In genomic region chr11:117407651-117408441, GRCm38 (mm10) we compare ENCODE assay signal across 8 mouse cellular contexts.
DNase-seq lines count a peak whose midpoint lies in the region; ATAC-seq and TF ChIP-seq lines count a peak whose summit lies in the region.

No protein-coding gene starts in this region.

- H3K36me3 ChIP-seq in embryonic facial prominence, embryonic 10.5 days (replicated peaks): no peaks in the 10 kb centered on the region
- no peaks in the 10 kb centered on the region for H3K36me3 ChIP-seq in heart, embryonic 13.5 days
- H3K36me3 ChIP-seq in liver, embryonic 13.5 days: no peaks in the 10 kb centered on the region
- H3K36me3 ChIP-seq in neural tube, embryonic 12.5 days: no peaks in the 10 kb centered on the region
- no peaks in the 10 kb centered on the region for H3K36me3 ChIP-seq in thymus, adult 2 months (ENCODE audit: control insufficient read depth, insufficient read depth, low read length)

- H3K4me1 ChIP-seq in embryonic facial prominence, embryonic 10.5 days: peaks cover 56% of the 10 kb centered on the region
- peaks cover 26% of the 10 kb centered on the region for H3K4me1 ChIP-seq in heart, embryonic 13.5 days
- peaks cover 21% of the 10 kb centered on the region for H3K4me1 ChIP-seq in liver, embryonic 13.5 days (replicated peaks)
- H3K4me1 ChIP-seq in neural tube, embryonic 12.5 days: peaks cover 49% of the 10 kb centered on the region
- H3K4me1 ChIP-seq in thymus, adult 2 months (replicated peaks; ENCODE audit: control insufficient read depth, insufficient read depth, low read length): peaks cover 18% of the 10 kb centered on the region

- H3K9me3 ChIP-seq in embryonic facial prominence, embryonic 10.5 days: 0 out of 2 replicates have a peak, but pooled peaks cover 2% of the 10 kb centered on the region
- no peaks in the 10 kb centered on the region for H3K9me3 ChIP-seq in heart, embryonic 13.5 days
- no peaks in the 10 kb centered on the region for H3K9me3 ChIP-seq in liver, embryonic 13.5 days (replicated peaks)
- H3K9me3 ChIP-seq in neural tube, embryonic 12.5 days: no peaks in the 10 kb centered on the region

- WGBS in embryonic facial prominence, embryonic 10.5 days: 1% methylated on average over 28 of the region's 28 CpGs
- under 1% methylated on average over 28 of the region's 28 CpGs for WGBS in heart, embryonic 13.5 days
- WGBS in liver, embryonic 13.5 days (ENCODE audit: insufficient replicate concordance): under 1% methylated on average over 28 of the region's 28 CpGs
- WGBS in neural tube, embryonic 12.5 days: under 1% methylated on average over 28 of the region's 28 CpGs
- 11% methylated on average over 28 of the region's 28 CpGs for WGBS in thymus, adult 2 months

- no peak for ATAC-seq in heart, embryonic 13.5 days (ENCODE audit: extremely low read depth, insufficient number of reproducible peaks, low FRiP score, low TSS enrichment)
- ATAC-seq in liver, embryonic 13.5 days (ENCODE audit: low read depth): peak; percentile 89
- peak; percentile 66 for ATAC-seq in neural tube, embryonic 12.5 days (ENCODE audit: low FRiP score, low read depth)

- peak overlapping the region; percentile 37 for H3K9ac ChIP-seq in heart, embryonic 13.5 days
- no peak overlapping the region for H3K9ac ChIP-seq in liver, embryonic 13.5 days
- H3K9ac ChIP-seq in neural tube, embryonic 12.5 days: peak overlapping the region; percentile 22; the same call in 1 of the 2 replicates

- TF ChIP-seq CTCF in thymus, adult 2 months (IDR thresholded peaks at IDR 0.05; ENCODE audit: borderline replicate concordance, control insufficient read depth, extremely low read depth, insufficient read depth, low read length, poor library complexity): no peak

- peak overlapping the region; percentile 86 for H3K27ac ChIP-seq in embryonic facial prominence, embryonic 10.5 days (replicated peaks)
- H3K27ac ChIP-seq in heart, embryonic 13.5 days (replicated peaks): peak overlapping the region; percentile 43
- H3K27ac ChIP-seq in liver, embryonic 13.5 days: no peak overlapping the region
- peak overlapping the region; percentile 78 for H3K27ac ChIP-seq in neural tube, embryonic 12.5 days
- no peak overlapping the region for H3K27ac ChIP-seq in thymus, adult 2 months (ENCODE audit: control insufficient read depth, insufficient read depth, low read length)

- peaks cover 80% of the 10 kb centered on the region for H3K27me3 ChIP-seq in embryonic facial prominence, embryonic 10.5 days (replicated peaks; ENCODE audit: low read depth, poor library complexity, severe bottlenecking)
- H3K27me3 ChIP-seq in heart, embryonic 13.5 days (replicated peaks): peaks cover 70% of the 10 kb centered on the region
- peaks cover 93% of the 10 kb centered on the region for H3K27me3 ChIP-seq in liver, embryonic 13.5 days
- peaks cover 4% of the 10 kb centered on the region; the same call in 1 of the 2 replicates for H3K27me3 ChIP-seq in neural tube, embryonic 12.5 days (replicated peaks)
- peaks cover 3% of the 10 kb centered on the region; the same call in 1 of the 2 replicates for H3K27me3 ChIP-seq in thymus, adult 2 months (ENCODE audit: control insufficient read depth, insufficient read depth, low read length)

- DNase-seq in ovary, adult 18-20 months (ENCODE audit: low spot score): peak; percentile 74
- no peak for DNase-seq in ovary, postnatal 10 days (ENCODE audit: low spot score)
- DNase-seq in embryonic facial prominence, embryonic 10.5 days (ENCODE audit: low spot score): peak; percentile 81
- DNase-seq in kidney, postnatal 14 days: peak; percentile 57
- peak; percentile 56 for DNase-seq in liver, embryonic 13.5 days
- DNase-seq in thymus, adult 2 months: no peak

- no peak for TF ChIP-seq POLR2A in thymus, adult 2 months (IDR thresholded peaks at IDR 0.05; ENCODE audit: control insufficient read depth, extremely low read depth, insufficient read depth, low read length, poor library complexity)

- peak overlapping the region; percentile 56 for H3K4me3 ChIP-seq in embryonic facial prominence, embryonic 10.5 days
- peak overlapping the region; percentile 49 for H3K4me3 ChIP-seq in heart, embryonic 13.5 days
- H3K4me3 ChIP-seq in liver, embryonic 13.5 days (replicated peaks): peak overlapping the region; percentile 14; the same call in 1 of the 2 replicates
- H3K4me3 ChIP-seq in neural tube, embryonic 12.5 days: peak overlapping the region; percentile 21; the same call in 1 of the 2 replicates
- no peak overlapping the region for H3K4me3 ChIP-seq in thymus, adult 2 months (ENCODE audit: control insufficient read depth, insufficient read depth, low read length)

- peak overlapping the region; percentile 75 for H3K4me2 ChIP-seq in heart, embryonic 13.5 days
- H3K4me2 ChIP-seq in liver, embryonic 13.5 days: peak overlapping the region; percentile 38
- peak overlapping the region; percentile 63 for H3K4me2 ChIP-seq in neural tube, embryonic 12.5 days (replicated peaks)

Comparison
In these comparisons a context has a peak if more than half of its experiments do, and no peak if none do; other contexts are left out.
1. DNase-seq: peak in ovary, adult 18-20 months (single experiment), embryonic facial prominence, embryonic 10.5 days (single experiment), kidney, postnatal 14 days (single experiment) and liver, embryonic 13.5 days (single experiment); none in ovary, postnatal 10 days (single experiment) and thymus, adult 2 months (single experiment).
2. H3K27ac ChIP-seq: peak in embryonic facial prominence, embryonic 10.5 days (single experiment), heart, embryonic 13.5 days (single experiment) and neural tube, embryonic 12.5 days (single experiment); none in liver, embryonic 13.5 days (single experiment) and thymus, adult 2 months (single experiment).
3. Peak in every context shown above with its lines, with median percentiles within 50 percentile points of each other: H3K4me2 ChIP-seq.